Mouse (Mus musculus) neural tube, embryonic 13.5 days (tissue): ENCODE results near the gene Olfr993. TPM values are rescaled to one million over a fixed set of nuclear protein-coding genes. Genes with fewer than 3 reads are reported as not detected.

Experiments
- ATAC-seq: fragments of 200-750 bp; cut with Nextera tagmentation; 2 replicates; pipeline ENCODE4 v1.8.0; 2017; ENCODE audit warnings: low read depth, mild to moderate bottlenecking, moderate TSS enrichment, moderate library complexity
- H3K27ac ChIP-seq: fragments of 300-500 bp; sonication (generic); replicated peaks from 2 replicates; pipeline ENCODE4 v1.5.1; 2015; ENCODE audit warnings: moderate library complexity, mild to moderate bottlenecking, inconsistent platforms
- H3K27me3 ChIP-seq: fragments of 300-500 bp; sonication (generic); 2 replicates; pipeline ENCODE4 v1.6.1; 2015; ENCODE audit warnings: mild to moderate bottlenecking, inconsistent platforms
- H3K36me3 ChIP-seq: fragments of 300-500 bp; sonication (generic); 2 replicates; pipeline ENCODE4 v1.6.1; 2015; ENCODE audit warnings: mild to moderate bottlenecking, inconsistent platforms
- H3K4me1 ChIP-seq: fragments of 300-500 bp; sonication (generic); replicated peaks from 2 replicates; pipeline ENCODE4 v1.6.1; 2015; ENCODE audit warnings: inconsistent platforms
- H3K4me2 ChIP-seq: fragments of 300-500 bp; sonication (generic); 2 replicates; pipeline ENCODE4 v1.6.1; 2015; ENCODE audit warnings: inconsistent platforms, mild to moderate bottlenecking, moderate library complexity
- H3K4me3 ChIP-seq: fragments of 300-500 bp; sonication (generic); 2 replicates; pipeline ENCODE4 v1.5.1; 2015; ENCODE audit warnings: mild to moderate bottlenecking, inconsistent platforms
- H3K9ac ChIP-seq: fragments of 300-500 bp; sonication (generic); 2 replicates; pipeline ENCODE4 v1.6.1; 2015; ENCODE audit warnings: moderate library complexity, mild to moderate bottlenecking, inconsistent platforms
- H3K9me3 ChIP-seq: fragments of 300-500 bp; sonication (generic); 2 replicates; pipeline ENCODE4 v1.6.1; 2016; ENCODE audit warnings: inconsistent platforms
- WGBS: fragments of 180-500 bp; shearing (Covaris S2); methylation state at CpG from one replicate; pipeline ENCODE4 v1.1.7; 2015; 5-methylcytosine and 5-hydroxymethylcytosine counted together
- polyA plus RNA-seq: library from polyadenylated mRNA; unstranded; fragments of >200 nt; fragmentation: Nextera tagmentation; extraction: Ambion mirVana; gene quantifications from 2 replicates; pipeline ENCODE4 v1.2.1, GENCODE M21; 2015

Olfr993 gene
- not detected in 2 replicates for polyA plus RNA-seq

DNA sequence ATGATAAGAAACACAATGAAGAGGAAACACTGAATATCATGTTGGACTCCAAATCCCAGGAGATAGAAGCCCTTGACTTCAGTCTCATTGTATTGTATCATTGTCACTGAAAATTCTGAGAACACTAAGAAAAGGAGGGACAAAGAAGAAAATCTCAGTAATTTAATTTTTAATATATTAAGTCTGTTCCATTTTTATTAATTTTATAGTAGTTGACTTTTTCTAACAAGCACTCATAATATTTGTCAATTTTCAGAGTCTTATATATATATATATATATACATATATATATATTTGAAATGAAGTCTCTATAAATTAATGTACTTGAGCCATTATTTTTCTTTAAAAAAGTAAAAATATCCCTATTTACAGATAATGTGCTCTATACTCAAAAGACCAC lies at the start of gene Olfr993:
Gene Olfr993 (minus strand): TSS at position 101 of the 400 bp plus-strand sequence.
- H3K36me3 ChIP-seq = no peaks in the 10 kb centered on the region
- ATAC-seq = no peak
- no peaks in the 10 kb centered on the region for H3K4me1 ChIP-seq
- H3K27ac ChIP-seq = no peak within 1 kb of the TSS
- H3K4me3 ChIP-seq = no peak within 1 kb of the TSS
- H3K27me3 ChIP-seq = no peaks in the 10 kb centered on the region
- no peaks in the 10 kb centered on the region for H3K9me3 ChIP-seq
- no peak within 1 kb of the TSS for H3K4me2 ChIP-seq
- H3K9ac ChIP-seq = no peak within 1 kb of the TSS

DNA sequence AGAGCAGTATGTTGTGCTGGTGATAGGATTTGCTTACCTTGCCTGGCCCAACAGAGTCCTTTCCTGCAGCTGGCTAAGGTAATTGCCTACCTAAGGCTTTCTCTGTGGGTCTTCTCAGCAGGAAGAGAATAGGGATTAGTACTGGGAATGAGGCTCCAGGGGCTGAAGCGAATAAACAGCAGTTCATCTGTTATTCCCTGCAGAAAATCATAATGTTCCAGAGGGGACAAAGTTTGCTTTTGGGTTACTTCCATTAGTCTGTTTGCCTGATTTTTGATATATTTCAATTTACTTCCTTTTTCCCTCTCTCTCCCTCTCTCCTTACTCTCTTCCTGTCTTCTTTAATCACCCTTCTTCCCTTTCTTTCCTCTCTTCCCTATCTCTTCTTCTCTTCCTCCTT lies 28.9 kb upstream of the Olfr993 start, which contains the start of gene Olfr995:
Gene Olfr995 (minus strand): TSS at position 101 of the 400 bp plus-strand sequence.
- 35% methylated on average over 1 of the region's 1 CpGs for WGBS
- no peaks in the 10 kb centered on the region for H3K9me3 ChIP-seq
- no peak for ATAC-seq
- no peaks in the 10 kb centered on the region for H3K36me3 ChIP-seq
- H3K4me1 ChIP-seq = no peaks in the 10 kb centered on the region
- H3K27ac ChIP-seq = no peak within 1 kb of the TSS
- H3K27me3 ChIP-seq = no peaks in the 10 kb centered on the region
- H3K9ac ChIP-seq = no peak within 1 kb of the TSS
- no peak within 1 kb of the TSS for H3K4me2 ChIP-seq
- H3K4me3 ChIP-seq = no peak within 1 kb of the TSS

DNA sequence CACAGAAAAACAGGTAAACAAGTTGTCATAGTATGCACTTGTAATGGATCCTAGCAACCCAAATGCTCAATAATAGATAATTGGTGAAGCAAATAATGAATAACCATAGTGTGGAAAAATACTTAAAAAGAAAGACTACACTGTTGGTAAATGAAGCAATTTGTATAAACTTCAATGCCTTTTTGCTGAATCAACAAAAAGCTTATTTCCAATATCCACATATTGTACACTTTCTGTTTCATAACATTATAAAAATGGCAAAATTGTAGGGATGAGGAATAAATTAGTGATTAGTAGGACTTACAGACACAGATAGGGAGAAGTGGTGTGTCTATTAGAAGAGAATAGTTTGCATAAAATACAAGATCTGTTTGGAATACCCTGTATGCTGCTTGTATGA lies 27.9 kb upstream of the Olfr993 start:
- no peaks in the 10 kb centered on the region for H3K9me3 ChIP-seq
- no peak for ATAC-seq
- no peaks in the 10 kb centered on the region for H3K27me3 ChIP-seq
- no peaks in the 10 kb centered on the region for H3K4me1 ChIP-seq
- H3K4me3 ChIP-seq = no peak overlapping the region
- H3K27ac ChIP-seq = no peak overlapping the region
- H3K36me3 ChIP-seq = no peaks in the 10 kb centered on the region
- no peak overlapping the region for H3K4me2 ChIP-seq
- H3K9ac ChIP-seq = no peak overlapping the region

DNA sequence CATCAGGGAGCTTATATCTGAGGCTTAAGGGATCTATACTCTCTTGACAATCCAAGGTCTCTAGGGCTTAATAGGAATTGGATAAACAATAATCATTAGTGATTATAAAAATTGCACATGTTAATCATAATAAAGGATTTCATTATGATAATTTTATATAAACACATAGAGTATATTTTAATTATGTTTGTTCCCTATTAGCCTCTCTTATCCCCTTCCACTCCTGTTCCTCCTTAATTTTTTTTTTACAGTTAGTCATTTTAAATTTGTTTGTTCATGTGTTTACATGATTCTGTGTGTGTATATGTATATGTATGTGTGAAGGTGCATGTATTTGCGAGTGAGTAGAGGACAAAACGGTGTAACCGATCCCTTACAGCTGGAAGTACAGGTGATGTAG lies 21.7 kb upstream of the Olfr993 start, which contains the start of gene Olfr994:
Gene Olfr994 (minus strand): TSS at position 101 of the 400 bp plus-strand sequence.
- Histone ChIP-seq H3K9ac (no peak within 1 kb of the TSS), H3K36me3 (no peaks in the 10 kb centered on the region), H3K27me3 (no peaks in the 10 kb centered on the region), H3K4me2 (no peak within 1 kb of the TSS), H3K9me3 (no peaks in the 10 kb centered on the region), H3K4me1 (no peaks in the 10 kb centered on the region), H3K4me3 (no peak within 1 kb of the TSS), H3K27ac (no peak within 1 kb of the TSS)
- WGBS = 94% methylated on average over 3 of the region's 3 CpGs
- no peak for ATAC-seq

DNA sequence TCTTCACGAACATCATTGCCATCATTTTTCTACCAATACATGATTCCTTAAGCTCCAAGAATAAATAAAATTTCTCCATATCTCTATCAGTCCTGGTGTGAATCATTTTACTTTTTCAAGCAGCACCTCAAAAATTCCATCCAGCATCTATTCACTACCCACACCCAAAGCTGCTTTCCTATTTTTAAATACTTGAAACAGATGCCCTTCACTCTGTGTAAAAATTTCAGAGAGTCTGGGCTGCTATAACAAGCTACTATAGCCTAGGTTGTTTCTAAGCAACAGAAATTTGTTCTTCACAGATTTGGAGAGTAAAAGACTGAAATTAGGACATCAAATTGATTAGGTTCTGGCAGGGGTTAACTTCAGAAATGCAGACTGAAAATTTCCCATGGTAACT lies 11.2 kb upstream of the Olfr993 start:
- H3K36me3 ChIP-seq = no peaks in the 10 kb centered on the region
- WGBS = 92% methylated on average over 1 of the region's 1 CpGs
- H3K4me3 ChIP-seq = no peak overlapping the region
- H3K4me1 ChIP-seq = no peaks in the 10 kb centered on the region
- no peak overlapping the region for H3K9ac ChIP-seq
- ATAC-seq = no peak
- H3K27me3 ChIP-seq = no peaks in the 10 kb centered on the region
- no peak overlapping the region for H3K4me2 ChIP-seq
- no peak overlapping the region for H3K27ac ChIP-seq
- 0 out of 2 replicates have a peak, but pooled peaks cover 6% of the 10 kb centered on the region for H3K9me3 ChIP-seq

DNA sequence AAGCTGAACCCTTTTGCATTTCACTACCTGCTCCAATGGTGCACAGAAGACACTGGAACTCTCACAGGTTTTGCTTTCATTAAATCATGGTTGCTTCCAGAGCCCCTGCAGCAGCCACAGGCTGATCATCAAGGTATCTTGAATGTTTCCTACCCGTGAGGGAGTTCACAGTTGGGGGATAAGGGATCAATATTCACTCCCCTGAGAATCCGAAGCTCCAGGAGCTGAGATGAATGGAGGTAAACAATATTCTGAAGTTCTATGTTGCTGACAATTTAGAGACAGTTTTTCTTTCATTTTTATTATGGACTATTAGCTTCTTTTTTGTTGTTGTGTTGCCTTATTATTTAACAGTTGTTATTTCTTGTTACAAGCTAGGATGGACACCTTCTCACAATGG lies 5.3 kb downstream of the Olfr993 start, which contains the start of gene Olfr992:
Gene Olfr992 (minus strand): TSS at position 101 of the 400 bp plus-strand sequence.
- WGBS = 71% methylated on average over 2 of the region's 2 CpGs
- H3K36me3 ChIP-seq = no peaks in the 10 kb centered on the region

More for the DNA sequence above, 5.3 kb downstream of the Olfr993 start, which contains the start of gene Olfr992:
- no peak within 1 kb of the TSS for H3K27ac ChIP-seq
- H3K9ac ChIP-seq = no peak within 1 kb of the TSS
- ATAC-seq = no peak
- H3K4me3 ChIP-seq = no peak within 1 kb of the TSS
- H3K4me2 ChIP-seq = no peak within 1 kb of the TSS
- H3K4me1 ChIP-seq = no peaks in the 10 kb centered on the region
- H3K27me3 ChIP-seq = no peaks in the 10 kb centered on the region
- H3K9me3 ChIP-seq = no peaks in the 10 kb centered on the region

Other genes starting within 250 kb of the Olfr993 start
- gene Lrrc55, start 217.7 kb downstream of the Olfr993 start, polyA plus RNA-seq = 5.1 and 5.6 TPM in 2 replicates
- not detected in 2 replicates for gene Olfr987, start 75.6 kb downstream of the Olfr993 start, polyA plus RNA-seq
- gene Olfr988, start 51.6 kb downstream of the Olfr993 start, polyA plus RNA-seq = not detected in 2 replicates
- gene Olfr992, start 5.4 kb downstream of the Olfr993 start, polyA plus RNA-seq = not detected in 2 replicates
- gene Olfr994, start 21.6 kb upstream of the Olfr993 start, polyA plus RNA-seq = not detected in 2 replicates
- gene Olfr995, start 28.8 kb upstream of the Olfr993 start, polyA plus RNA-seq = not detected in 2 replicates
- not detected in 2 replicates for gene 4833423E24Rik, start 104.1 kb upstream of the Olfr993 start, polyA plus RNA-seq
- not detected in 2 replicates for gene Olfr996, start 164.3 kb upstream of the Olfr993 start, polyA plus RNA-seq
- gene Olfr998, start 174.1 kb upstream of the Olfr993 start, polyA plus RNA-seq = not detected in 2 replicates
- gene Olfr1000, start 197.0 kb upstream of the Olfr993 start, polyA plus RNA-seq = not detected in 2 replicates
- gene Olfr1002, start 235.8 kb upstream of the Olfr993 start, polyA plus RNA-seq = not detected in 2 replicates
- not detected in 2 replicates for gene Olfr154, start 249.6 kb upstream of the Olfr993 start, polyA plus RNA-seq